Mouse (Mus musculus): ENCODE measurements around the gene Cdh4.

DNA sequence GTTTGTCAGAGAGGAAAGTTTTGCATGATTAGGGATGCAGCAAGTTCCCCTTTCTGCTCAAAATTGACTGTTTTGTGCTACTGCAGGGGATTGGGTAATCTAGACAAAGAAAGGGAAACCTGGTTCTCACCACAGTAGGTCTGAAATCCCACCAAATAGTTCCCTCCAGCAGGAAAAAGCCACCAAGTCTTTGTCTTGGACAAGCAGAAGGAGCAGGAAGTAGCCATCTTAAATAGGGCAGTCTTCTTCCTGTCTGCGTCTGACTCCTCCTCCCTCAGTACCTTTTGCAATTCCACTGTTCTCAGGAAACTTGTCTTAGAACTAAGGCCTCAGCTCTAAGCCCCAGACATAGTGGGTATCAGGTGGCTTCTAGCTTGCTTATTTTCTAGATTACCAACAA, 360.2 kb downstream of the Cdh4 start:
- no peak for TF ChIP-seq TAL1 (IDR thresholded peaks at IDR 0.05; ENCODE audit: low read length)
- no peak for TF ChIP-seq GATA1 (IDR thresholded peaks at IDR 0.05; ENCODE audit: low read length)

Measured in erythroblast, embryonic 14.5 days (primary cell).